Mouse (Mus musculus): ENCODE data around the gene Gm43638. TPM values are rescaled to one million over a fixed set of nuclear protein-coding genes. Genes with fewer than 3 reads are reported as not detected.
"Not testable (repeated sequence)": the region's sequence is repeated elsewhere in the genome, so short reads cannot be mapped to it uniquely, and the experiment has no call there.

Gene Gm43638
- polyA plus RNA-seq (2012; rRNA removed): not detected in 2 replicates

GRCm38 (mm10) chr5:87486706-87487105 is at the start of gene Gm43638:
Gene Gm43638 (minus strand): TSS chr5:87486806.
- DNase-seq (ENCODE audit: low spot score): not testable (repeated sequence)

GRCm38 (mm10) chr5:87535994-87536644 is 49.5 kb upstream of the Gm43638 start:
- no peak for DNase-seq (ENCODE audit: low spot score)

- no peak for DNase-seq (ENCODE audit: low spot score)
Observed at GRCm38 (mm10) chr5:87532288-87532687, 45.7 kb upstream of the Gm43638 start.

- not testable (repeated sequence) for DNase-seq (ENCODE audit: low spot score)
Observed at GRCm38 (mm10) chr5:87523561-87523960, 37.0 kb upstream of the Gm43638 start.

GRCm38 (mm10) chr5:87505776-87506458 is 19.3 kb upstream of the Gm43638 start:
- DNase-seq (ENCODE audit: low spot score): no peak

GRCm38 (mm10) chr5:87502687-87503086 is 16.1 kb upstream of the Gm43638 start:
- DNase-seq (ENCODE audit: low spot score): no peak

GRCm38 (mm10) chr5:87499341-87499740 is 12.7 kb upstream of the Gm43638 start:
- DNase-seq (ENCODE audit: low spot score): no peak

GRCm38 (mm10) chr5:87498936-87499335 is 12.3 kb upstream of the Gm43638 start:
- no peak for DNase-seq (ENCODE audit: low spot score)

GRCm38 (mm10) chr5:87490771-87491170 is 4.2 kb upstream of the Gm43638 start, which contains the start of gene Ugt2a1:
Gene Ugt2a1 (minus strand): TSS chr5:87490871.
- no peak for DNase-seq (ENCODE audit: low spot score)

GRCm38 (mm10) chr5:87482160-87482559 is 4.4 kb downstream of the Gm43638 start, which contains the start of gene Ugt2a2:
Gene Ugt2a2 (minus strand): TSS chr5:87482260.
- no peak for DNase-seq (ENCODE audit: low spot score)

- DNase-seq (ENCODE audit: low spot score): no peak
Observed at GRCm38 (mm10) chr5:87458810-87459209, 27.8 kb downstream of the Gm43638 start.

- no peak for DNase-seq (ENCODE audit: low spot score)
Observed at GRCm38 (mm10) chr5:87457701-87458100, 28.9 kb downstream of the Gm43638 start.

GRCm38 (mm10) chr5:87456216-87456850 is 30.3 kb downstream of the Gm43638 start:
- DNase-seq (ENCODE audit: low spot score): no peak

GRCm38 (mm10) chr5:87455519-87455918 is 31.1 kb downstream of the Gm43638 start:
- DNase-seq (ENCODE audit: low spot score): no peak

- DNase-seq (ENCODE audit: low spot score): not testable (repeated sequence)
Observed at GRCm38 (mm10) chr5:87452514-87452913, 34.1 kb downstream of the Gm43638 start.

GRCm38 (mm10) chr5:87436264-87436663 is 50.3 kb downstream of the Gm43638 start:
- no peak for DNase-seq (ENCODE audit: low spot score)

GRCm38 (mm10) chr5:87425676-87426075 is 60.9 kb downstream of the Gm43638 start:
- DNase-seq (ENCODE audit: low spot score): no peak

GRCm38 (mm10) chr5:87424041-87424440 is 62.6 kb downstream of the Gm43638 start, which contains the start of gene Ugt2b38:
Gene Ugt2b38 (minus strand): TSS chr5:87424203.
- not testable (repeated sequence) for DNase-seq (ENCODE audit: low spot score)
